Mouse (Mus musculus) MEL (cell line): ENCODE results near the gene Slc7a6. TPM values are rescaled to one million over a fixed set of nuclear protein-coding genes. Genes with fewer than 3 reads are reported as not detected.

Experiments
- DNase-seq: peaks from one replicate; pipeline ENCODE4 v3.0.0; 2011; ENCODE audit warnings: low read depth, low spot score
- H3K27ac ChIP-seq: 2 replicates; pipeline ENCODE4 v1.5.1; 2012; ENCODE audit warnings: low read depth, mild to moderate bottlenecking, control low read depth, low read length, moderate library complexity; ENCODE audit not compliant: control insufficient read depth
- H3K27me3 ChIP-seq, 2 experiments: fragments of 150-350 bp in 1 of 2; sonication (generic) in 1 of 2; 2 replicates each; pipeline ENCODE4 v1.6.1; 2012; ENCODE audit warnings: low read length in 2 of 2, mild to moderate bottlenecking in 2 of 2, improper control_type of control experiment in 1 of 2, moderate library complexity in 1 of 2; ENCODE audit not compliant: insufficient read depth in 2 of 2, control insufficient read depth in 1 of 2
- H3K36me3 ChIP-seq, 2 experiments: 2 replicates each; pipeline ENCODE4 v1.6.1; 2012 to 2014; ENCODE audit warnings: low read length in 2 of 2, improper control_type of control experiment in 1 of 2, inconsistent platforms in 1 of 2, mild to moderate bottlenecking in 1 of 2; ENCODE audit not compliant: insufficient read depth in 2 of 2, control insufficient read depth in 1 of 2
- H3K4me1 ChIP-seq, 2 experiments: fragments of 150-350 bp in 1 of 2; sonication (generic) in 1 of 2; 2 replicates each; pipeline ENCODE4 v1.6.1; 2012; ENCODE audit warnings: low read length in 2 of 2, improper control_type of control experiment in 1 of 2, mild to moderate bottlenecking in 1 of 2; ENCODE audit not compliant: insufficient read depth in 2 of 2, control insufficient read depth in 1 of 2
- H3K4me3 ChIP-seq, 2 experiments: fragments of 150-350 bp in 1 of 2; sonication (generic) in 1 of 2; 2 replicates each; pipeline ENCODE4 v1.5.1; 2012; ENCODE audit warnings: low read depth in 2 of 2, low read length in 2 of 2, mild to moderate bottlenecking in 2 of 2, moderate library complexity in 2 of 2, control low read depth in 1 of 2, improper control_type of control experiment in 1 of 2; ENCODE audit not compliant: control insufficient read depth in 1 of 2, insufficient read depth in 1 of 2
- H3K79me2 ChIP-seq: 2 replicates; pipeline ENCODE4 v1.6.1; 2012; ENCODE audit warnings: mild to moderate bottlenecking, low read length, moderate library complexity; ENCODE audit not compliant: control insufficient read depth, poor library complexity, insufficient read depth
- H3K9ac ChIP-seq: 2 replicates; pipeline ENCODE4 v1.6.1; 2012; ENCODE audit warnings: low read depth, mild to moderate bottlenecking, control low read depth, low read length, moderate library complexity; ENCODE audit not compliant: control insufficient read depth, poor library complexity, severe bottlenecking
- H3K9me3 ChIP-seq: fragments of 150-350 bp; sonication (generic); replicated peaks from 2 replicates; pipeline ENCODE4 v1.6.1; 2012; ENCODE audit warnings: mild to moderate bottlenecking, low read length, improper control_type of control experiment, moderate library complexity; ENCODE audit not compliant: insufficient read depth
- BHLHE40 ChIP-seq: IDR thresholded peaks from 2 replicates; pipeline ENCODE4 v1.6.1; 2012; ENCODE audit warnings: low read depth, mild to moderate bottlenecking, inconsistent platforms, low read length, improper control_type of control experiment, borderline replicate concordance
- CHD1 ChIP-seq: IDR thresholded peaks from 2 replicates; pipeline ENCODE4 v1.6.1; 2012; ENCODE audit warnings: low read depth, mild to moderate bottlenecking, inconsistent platforms, low read length, improper control_type of control experiment
- CHD2 ChIP-seq: IDR thresholded peaks from 2 replicates; pipeline ENCODE4 v1.6.1; 2011; ENCODE audit warnings: low read length, improper control_type of control experiment
- CTCF ChIP-seq, 3 experiments: IDR thresholded peaks in 2 of 3; conservative IDR thresholded peaks in 1 of 3; 2 replicates each; pipeline ENCODE4 v1.5.1; 2011 to 2012; ENCODE audit warnings: low read length in 3 of 3, low read depth in 2 of 3, mild to moderate bottlenecking in 2 of 3, improper control_type of control experiment in 1 of 3, inconsistent platforms in 1 of 3, mixed read lengths in 1 of 3, moderate library complexity in 1 of 3; ENCODE audit not compliant: control insufficient read depth in 1 of 3, insufficient read depth in 1 of 3, poor library complexity in 1 of 3, severe bottlenecking in 1 of 3
- E2F4 ChIP-seq: IDR thresholded peaks from 2 replicates; pipeline ENCODE4 v1.6.1; 2011; ENCODE audit warnings: low read depth, low read length, improper control_type of control experiment, borderline replicate concordance
- EP300 ChIP-seq, 2 experiments: IDR thresholded peaks; 2 replicates each; pipeline ENCODE4 v1.6.1; 2011; ENCODE audit warnings: improper control_type of control experiment in 2 of 2, low read length in 2 of 2, low read depth in 1 of 2, mild to moderate bottlenecking in 1 of 2
- ETS1 ChIP-seq: IDR thresholded peaks from 2 replicates; pipeline ENCODE4 v1.6.1; 2012; ENCODE audit warnings: low read depth, mild to moderate bottlenecking, inconsistent platforms, low read length, improper control_type of control experiment, moderate library complexity
- GABPA ChIP-seq: IDR thresholded peaks from 2 replicates; pipeline ENCODE4 v1.6.1; 2012; ENCODE audit warnings: low read depth, mild to moderate bottlenecking, inconsistent platforms, low read length, improper control_type of control experiment, moderate library complexity
- KAT2A ChIP-seq: conservative IDR thresholded peaks from 2 replicates; pipeline ENCODE4 v1.6.1; 2012; ENCODE audit warnings: low read depth, low read length, improper control_type of control experiment, inconsistent platforms
- MAFK ChIP-seq: IDR thresholded peaks from 2 replicates; pipeline ENCODE4 v1.6.1; 2011; ENCODE audit warnings: low read depth, mild to moderate bottlenecking, low read length, improper control_type of control experiment, borderline replicate concordance
- MAZ ChIP-seq: IDR thresholded peaks from 2 replicates; pipeline ENCODE4 v1.6.1; 2012; ENCODE audit warnings: low read depth, mild to moderate bottlenecking, inconsistent platforms, low read length, improper control_type of control experiment
- MXI1 ChIP-seq: IDR thresholded peaks from 2 replicates; pipeline ENCODE4 v1.6.1; 2011; ENCODE audit warnings: mild to moderate bottlenecking, low read depth, low read length, improper control_type of control experiment
- MYB ChIP-seq: IDR thresholded peaks from 2 replicates; pipeline ENCODE4 v1.6.1; 2011; ENCODE audit warnings: mild to moderate bottlenecking, low read depth, low read length, improper control_type of control experiment
- POLR2AphosphoS5 ChIP-seq: IDR thresholded peaks from 2 replicates; pipeline ENCODE4 v1.6.1; 2012; ENCODE audit warnings: low read depth, borderline replicate concordance, mild to moderate bottlenecking, inconsistent platforms, low read length, moderate library complexity, mixed read lengths
- RAD21 ChIP-seq: IDR thresholded peaks from 2 replicates; pipeline ENCODE4 v1.6.1; 2011; ENCODE audit warnings: mild to moderate bottlenecking, low read depth, low read length, improper control_type of control experiment
- SMC3 ChIP-seq: IDR thresholded peaks from 2 replicates; pipeline ENCODE4 v1.6.1; 2011; ENCODE audit warnings: low read depth, low read length, improper control_type of control experiment
- TAL1 ChIP-seq: IDR thresholded peaks from 2 replicates; pipeline ENCODE4 v1.6.1; 2012; ENCODE audit warnings: mild to moderate bottlenecking, inconsistent platforms, low read length, moderate library complexity, mixed read lengths
- TBP ChIP-seq: IDR thresholded peaks from 2 replicates; pipeline ENCODE4 v1.8.0; 2011; ENCODE audit warnings: low read depth, low read length, improper control_type of control experiment
- UBTF ChIP-seq: IDR thresholded peaks from 2 replicates; pipeline ENCODE4 v1.6.1; 2012; ENCODE audit warnings: low read depth, mild to moderate bottlenecking, inconsistent platforms, low read length, improper control_type of control experiment, moderate library complexity, borderline replicate concordance; ENCODE audit not compliant: insufficient read depth
- ZNF384 ChIP-seq: IDR thresholded peaks from 2 replicates; pipeline ENCODE4 v1.6.1; 2012; ENCODE audit warnings: low read depth, mild to moderate bottlenecking, inconsistent platforms, low read length, improper control_type of control experiment
- polyA plus RNA-seq, 2 experiments: library from polyadenylated mRNA; stranded (reverse) in 1 of 2; unstranded in 1 of 2; fragments of >175 nt in 1 of 2; fragments of >200 nt in 1 of 2; gene quantifications; 2 replicates each; pipeline versions ENCODE4 v1.2.1 to v1.2.4; 2012; ENCODE audit warnings: low replicate concordance in 2 of 2, low read depth in 1 of 2; ENCODE audit not compliant: insufficient read length in 2 of 2, insufficient read depth in 1 of 2, missing spikeins in 1 of 2
- total RNA-seq: library from RNA; depleted of rRNA; stranded (reverse); fragments of 300-350 nt; gene quantifications from 2 replicates; pipeline ENCODE4 v1.2.3, GENCODE M21; 2012

The Slc7a6 gene
- total and polyA plus RNA-seq, 3 experiments, result 34.4 to 48.2 TPM; not detected in 1

- TF ChIP-seq CHD1, result no peak
- TF ChIP-seq MAZ, result no peak
- no peak for TF ChIP-seq UBTF
- TF ChIP-seq POLR2AphosphoS5, result no peak
- no peak for TF ChIP-seq RAD21
- TF ChIP-seq CTCF (IDR thresholded peaks at IDR 0.05 in 2 of 3, conservative IDR thresholded peaks at IDR 0.05 in 1 of 3; ENCODE audit: control insufficient read depth in 1 of 3, insufficient read depth in 1 of 3, low read depth in 2 of 3, low read length in 3 of 3, poor library complexity in 1 of 3, severe bottlenecking in 1 of 3), result no peak
- no peak for TF ChIP-seq E2F4
- no peak for TF ChIP-seq TBP
- no peak for TF ChIP-seq MXI1
- TF ChIP-seq GABPA, result no peak
- no peak for TF ChIP-seq BHLHE40
- TF ChIP-seq ETS1, result no peak
- no peak for TF ChIP-seq ZNF384
- TF ChIP-seq KAT2A, result no peak
- TF ChIP-seq TAL1, result no peak
- no peak for TF ChIP-seq CHD2
- no peak for TF ChIP-seq MAFK
- TF ChIP-seq MYB, result no peak
- no peak for TF ChIP-seq SMC3
- Histone ChIP-seq H3K27me3 (no peaks in the 10 kb centered on the region), H3K79me2 (peaks cover 2% of the 10 kb centered on the region; the same call in 1 of the 2 replicates), H3K4me1 (peaks cover 0 to 26% of the 10 kb centered on the region in 2 experiments; a peak in 3 of 4 replicates), H3K27ac (no peak overlapping the region), H3K36me3 (peaks cover 0 to 20% of the 10 kb centered on the region in 2 experiments; a peak in 2 of 4 replicates), H3K4me3 (peak overlapping the region; percentile 59 to 87), H3K9ac (peak overlapping the region; percentile 76), H3K9me3 (no peaks in the 10 kb centered on the region)
- DNase-seq, result no peak
These were observed 17.6 kb upstream of the Slc7a6 start for GRCm38 (mm10) chr8:106151041-106151440.

GRCm38 (mm10) chr8:106152876-106153275 is 15.8 kb upstream of the Slc7a6 start:
- Histone ChIP-seq H3K4me1 (peaks cover 0 to 26% of the 10 kb centered on the region in 2 experiments; a peak in 3 of 4 replicates), H3K27me3 (no peaks in the 10 kb centered on the region), H3K27ac (no peak overlapping the region)

More at GRCm38 (mm10) chr8:106152876-106153275, 15.8 kb upstream of the Slc7a6 start:
- no peak for DNase-seq
- no peak for TF ChIP-seq ZNF384
- TF ChIP-seq EP300 (IDR thresholded peaks at IDR 0.05; ENCODE audit: low read depth in 1 of 2, low read length in 2 of 2), result no peak
- Histone ChIP-seq H3K79me2 (peaks cover 2% of the 10 kb centered on the region; the same call in 1 of the 2 replicates), H3K9ac (no peak overlapping the region), H3K36me3 (peaks cover 0 to 23% of the 10 kb centered on the region in 2 experiments; a peak in 2 of 4 replicates), H3K9me3 (no peaks in the 10 kb centered on the region), H3K4me3 (no peak overlapping the region)
